ENCODE assay signal across 14 mouse cellular contexts in the genomic region with DNA sequence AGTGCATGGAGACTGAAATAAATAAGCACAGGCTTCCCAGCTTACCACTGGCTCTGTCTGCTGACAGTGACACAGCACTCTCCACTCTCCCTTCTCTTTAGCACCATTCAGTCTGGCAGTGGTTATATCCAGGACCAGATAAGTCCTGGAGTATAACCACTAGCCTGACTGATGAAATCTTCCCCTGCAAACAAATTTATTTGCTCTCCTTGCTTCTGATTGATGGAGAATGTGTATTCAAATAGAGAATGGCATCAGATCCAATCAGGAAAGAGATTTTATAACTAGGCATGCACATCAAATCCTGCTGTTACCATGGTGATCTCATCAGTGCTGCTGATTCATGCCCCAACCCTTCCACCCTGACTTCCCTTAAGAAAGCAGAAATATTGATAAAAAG.
A peak's percentile ranks its signal among the peaks of the same experiment; 100 is the strongest.
DNase-seq lines count a peak whose midpoint lies in the region; ATAC-seq and TF ChIP-seq lines count a peak whose summit lies in the region.
"Had no signal": no experiment of that assay in that cellular context is flagged by ENCODE, and none has a peak within 500 bp of the region (broad histone marks: within the 10 kb centered on the region; RNA-seq: fewer than 3 reads in every experiment).

No protein-coding gene starts in this region.

- H3K9me3 ChIP-seq in forebrain, embryonic 12.5 days, result no peaks in the 10 kb centered on the region
- peaks cover 5% of the 10 kb centered on the region; the same call in 1 of the 2 replicates for H3K9me3 ChIP-seq in forebrain, embryonic 10.5 days
- H3K9me3 ChIP-seq in forebrain, postnatal 0 days (ENCODE audit: low read length), result no peaks in the 10 kb centered on the region
- H3K9me3 ChIP-seq in midbrain, postnatal 0 days (ENCODE audit: low read length), result no peaks in the 10 kb centered on the region
- H3K9me3 ChIP-seq in heart, embryonic 11.5 days (replicated peaks; ENCODE audit: control insufficient read depth, low read length), result no peaks in the 10 kb centered on the region

- ATAC-seq in forebrain, embryonic 12.5 days (ENCODE audit: low FRiP score), result 0 out of 2 replicates have a peak, but pooled peaks have one; percentile 41
- ATAC-seq in forebrain, postnatal 0 days, result peak; percentile 84
- no peak for ATAC-seq in midbrain, postnatal 0 days (ENCODE audit: low FRiP score)
- ATAC-seq in heart, embryonic 11.5 days (replicated peaks; ENCODE audit: insufficient number of reproducible peaks, low FRiP score, low TSS enrichment), result no peak
- ATAC-seq: activated CD4-positive, CD25-positive, alpha-beta regulatory T cell, adult 4 months; intestine, embryonic 16.5 days had no signal

- no peak for TF ChIP-seq CTCF in forebrain, postnatal 0 days (IDR thresholded peaks at IDR 0.05; ENCODE audit: low read depth)
- no peak for TF ChIP-seq CTCF in midbrain, postnatal 0 days (IDR thresholded peaks at IDR 0.05)

- no peaks in the 10 kb centered on the region for H3K36me3 ChIP-seq in forebrain, embryonic 12.5 days (replicated peaks)
- no peaks in the 10 kb centered on the region for H3K36me3 ChIP-seq in forebrain, embryonic 10.5 days (replicated peaks)
- no peaks in the 10 kb centered on the region for H3K36me3 ChIP-seq in forebrain, postnatal 0 days (ENCODE audit: insufficient read depth)
- no peaks in the 10 kb centered on the region for H3K36me3 ChIP-seq in midbrain, postnatal 0 days (ENCODE audit: insufficient read depth, low read length)
- H3K36me3 ChIP-seq in heart, embryonic 11.5 days (ENCODE audit: control insufficient read depth, insufficient read depth, low read length), result no peaks in the 10 kb centered on the region

- H3K27ac ChIP-seq in forebrain, embryonic 12.5 days, result no peak overlapping the region
- H3K27ac ChIP-seq in forebrain, embryonic 10.5 days, result no peak overlapping the region
- no peak overlapping the region for H3K27ac ChIP-seq in forebrain, postnatal 0 days (ENCODE audit: low read depth, low read length)
- no peak overlapping the region for H3K27ac ChIP-seq in midbrain, postnatal 0 days (ENCODE audit: low read depth, low read length)
- no peak overlapping the region for H3K27ac ChIP-seq in heart, embryonic 11.5 days (ENCODE audit: low read depth, low read length)
- H3K27ac ChIP-seq: liver, embryonic 14.5 days; macrophage had no signal

- no peak overlapping the region for H3K4me3 ChIP-seq in forebrain, embryonic 12.5 days (replicated peaks)
- no peak overlapping the region for H3K4me3 ChIP-seq in forebrain, embryonic 10.5 days
- H3K4me3 ChIP-seq in forebrain, postnatal 0 days (ENCODE audit: low read depth, low read length), result no peak overlapping the region
- no peak overlapping the region for H3K4me3 ChIP-seq in midbrain, postnatal 0 days (ENCODE audit: low read depth, low read length)
- H3K4me3 ChIP-seq in heart, embryonic 11.5 days (ENCODE audit: low read depth, low read length), result no peak overlapping the region

- no peak overlapping the region for H3K4me2 ChIP-seq in forebrain, embryonic 12.5 days
- H3K4me2 ChIP-seq in forebrain, postnatal 0 days (ENCODE audit: low read depth), result no peak overlapping the region
- H3K4me2 ChIP-seq in midbrain, postnatal 0 days (ENCODE audit: low read depth, low read length, poor library complexity, severe bottlenecking), result no peak overlapping the region
- H3K4me2 ChIP-seq in heart, embryonic 11.5 days, result no peak overlapping the region

- no peak for DNase-seq in forebrain, embryonic 10.5 days (ENCODE audit: extremely low spot score, low spot score)
- peak; percentile 34 to 38 for DNase-seq in left cerebral cortex, adult 9 months (ENCODE audit: low spot score in 2 of 2)
- DNase-seq in left cerebral cortex, postnatal 10 days (ENCODE audit: extremely low spot score in 1 of 2, low spot score in 2 of 2), result no peak
- peak; percentile 13 for DNase-seq in forebrain, postnatal 0 days
- DNase-seq in midbrain, postnatal 0 days (ENCODE audit: low spot score), result peak; percentile 31
- no peak for DNase-seq in embryo, embryonic 11 days
- DNase-seq: gastrocnemius, postnatal 25 days; thymus, postnatal 14 days had no signal

- no peak overlapping the region for H3K9ac ChIP-seq in forebrain, embryonic 12.5 days
- H3K9ac ChIP-seq in forebrain, postnatal 0 days, result no peak overlapping the region
- H3K9ac ChIP-seq in midbrain, postnatal 0 days (replicated peaks; ENCODE audit: low read length, poor library complexity, severe bottlenecking), result no peak overlapping the region
- no peak overlapping the region for H3K9ac ChIP-seq in heart, embryonic 11.5 days (ENCODE audit: low read depth, low read length)
- H3K9ac ChIP-seq: liver, embryonic 14.5 days had no signal

- intact Hi-C loops in left cerebral cortex, postnatal 10 days (cut with DNase I), result no loop called here

- H3K27me3 ChIP-seq in forebrain, embryonic 12.5 days, result no peaks in the 10 kb centered on the region
- H3K27me3 ChIP-seq in forebrain, embryonic 10.5 days (ENCODE audit: poor library complexity, severe bottlenecking), result no peaks in the 10 kb centered on the region
- no peaks in the 10 kb centered on the region for H3K27me3 ChIP-seq in forebrain, postnatal 0 days (ENCODE audit: insufficient read depth, low read length)
- no peaks in the 10 kb centered on the region for H3K27me3 ChIP-seq in midbrain, postnatal 0 days (ENCODE audit: insufficient read depth, low read length)
- no peaks in the 10 kb centered on the region for H3K27me3 ChIP-seq in heart, embryonic 11.5 days (ENCODE audit: control insufficient read depth, insufficient read depth, low read length)

- H3K4me1 ChIP-seq in forebrain, embryonic 12.5 days, result no peaks in the 10 kb centered on the region
- no peaks in the 10 kb centered on the region for H3K4me1 ChIP-seq in forebrain, embryonic 10.5 days
- no peaks in the 10 kb centered on the region for H3K4me1 ChIP-seq in forebrain, postnatal 0 days (ENCODE audit: insufficient read depth)
- no peaks in the 10 kb centered on the region for H3K4me1 ChIP-seq in midbrain, postnatal 0 days (ENCODE audit: insufficient read depth, low read length)
- H3K4me1 ChIP-seq in heart, embryonic 11.5 days (ENCODE audit: control insufficient read depth, insufficient read depth, low read length), result no peaks in the 10 kb centered on the region

Comparison
In these comparisons a context has a peak if more than half of its experiments do, and no peak if none do; other contexts are left out.
1. DNase-seq: peak in left cerebral cortex, adult 9 months (2 of 2), forebrain, postnatal 0 days (single experiment) and midbrain, postnatal 0 days (single experiment); none in forebrain, embryonic 10.5 days (single experiment), left cerebral cortex, postnatal 10 days (0 of 2) and embryo, embryonic 11 days (single experiment).
2. ATAC-seq: peak in forebrain, embryonic 12.5 days (single experiment) and forebrain, postnatal 0 days (single experiment); none in midbrain, postnatal 0 days (single experiment) and heart, embryonic 11.5 days (single experiment).